Mouse (Mus musculus): ENCODE results near the gene Usp10. TPM values are rescaled to one million over a fixed set of nuclear protein-coding genes. Genes with fewer than 3 reads are reported as not detected.

Usp10 gene
- polyA plus RNA-seq, 1 experiment from 2014 or later: 90.5 TPM

DNA sequence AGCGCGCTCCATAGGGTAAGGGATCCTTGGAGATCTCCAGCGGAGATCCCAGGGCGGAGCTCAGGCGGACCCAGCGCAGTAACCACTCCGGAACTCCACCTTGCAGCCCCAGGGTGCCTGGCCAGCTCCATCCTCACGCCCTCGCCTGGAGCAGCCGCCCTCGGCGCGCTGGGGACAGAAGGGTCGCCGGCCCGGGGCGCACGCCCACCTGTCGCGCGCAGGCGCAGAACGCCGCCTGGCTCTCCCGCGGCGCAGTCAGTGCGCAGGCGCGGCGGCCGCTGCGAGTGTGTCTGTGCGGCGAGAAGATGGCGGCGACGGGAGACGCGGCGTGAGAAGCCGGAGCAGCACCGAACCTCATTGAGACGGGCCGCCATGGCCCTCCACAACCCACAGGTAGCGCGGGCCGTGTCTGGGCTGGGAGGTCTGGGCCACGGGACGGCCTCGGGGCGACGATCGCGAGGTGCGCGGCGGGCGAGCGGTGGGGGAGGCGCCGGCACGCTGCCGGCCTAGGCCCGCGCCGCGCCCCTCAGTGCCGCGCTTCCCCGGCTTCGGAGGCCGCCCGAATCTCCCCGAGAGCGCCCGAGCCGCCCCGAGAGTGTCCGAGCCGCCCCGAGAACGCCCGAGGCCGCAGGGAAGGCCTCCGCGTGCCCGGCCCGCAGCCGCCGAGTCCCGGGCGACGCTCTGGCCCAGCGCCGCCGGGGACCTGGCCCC lies 542 bp downstream of the Usp10 start, which contains the start of gene Gm20388:
Gene Gm20388 (plus strand): TSS at position 295 of the 711 bp plus-strand sequence.
- H3K4me2 ChIP-seq (ENCODE audit: low read depth, low read length): peak within 1 kb of the TSS; percentile 70
- DNase-seq (ENCODE audit: low spot score): peak; percentile 92
- ATAC-seq (ENCODE audit: low read depth): peak; percentile 97
- H3K9me3 ChIP-seq (ENCODE audit: control insufficient read depth, low read length): no peaks in the 10 kb centered on the region
- H3K27me3 ChIP-seq (replicated peaks; ENCODE audit: control insufficient read depth, insufficient read depth, low read length): no peaks in the 10 kb centered on the region
- no peaks in the 10 kb centered on the region for H3K36me3 ChIP-seq (ENCODE audit: control insufficient read depth, insufficient read depth, low read length)
- 1% methylated on average over 36 of the region's 97 CpGs for WGBS
- peak within 1 kb of the TSS; percentile 91 for H3K9ac ChIP-seq (ENCODE audit: low read depth, low read length)
- H3K27ac ChIP-seq (replicated peaks; ENCODE audit: low read depth, low read length): peak within 1 kb of the TSS; percentile 86
- peaks cover 30% of the 10 kb centered on the region for H3K4me1 ChIP-seq (ENCODE audit: control insufficient read depth, insufficient read depth, low read length)
- H3K4me3 ChIP-seq (ENCODE audit: low read depth, low read length): peak within 1 kb of the TSS; percentile 79

GRCm38 (mm10) chr8:119911258-119911962 lies 1.2 kb downstream of the Usp10 start:
- Histone ChIP-seq H3K36me3 (ENCODE audit: control insufficient read depth, insufficient read depth, low read length) (no peaks in the 10 kb centered on the region), H3K9me3 (ENCODE audit: control insufficient read depth, low read length) (no peaks in the 10 kb centered on the region), H3K27ac (replicated peaks; ENCODE audit: low read depth, low read length) (peak overlapping the region; percentile 86), H3K27me3 (replicated peaks; ENCODE audit: control insufficient read depth, insufficient read depth, low read length) (no peaks in the 10 kb centered on the region), H3K4me2 (ENCODE audit: low read depth, low read length) (peak overlapping the region; percentile 70), H3K9ac (ENCODE audit: low read depth, low read length) (peak overlapping the region; percentile 91), H3K4me1 (ENCODE audit: control insufficient read depth, insufficient read depth, low read length) (peaks cover 33% of the 10 kb centered on the region), H3K4me3 (ENCODE audit: low read depth, low read length) (peak overlapping the region; percentile 79)
- DNase-seq (ENCODE audit: low spot score) (peak; percentile 44), ATAC-seq (ENCODE audit: low read depth) (peak; percentile 51)
- WGBS: under 1% methylated on average over 30 of the region's 30 CpGs

DNA sequence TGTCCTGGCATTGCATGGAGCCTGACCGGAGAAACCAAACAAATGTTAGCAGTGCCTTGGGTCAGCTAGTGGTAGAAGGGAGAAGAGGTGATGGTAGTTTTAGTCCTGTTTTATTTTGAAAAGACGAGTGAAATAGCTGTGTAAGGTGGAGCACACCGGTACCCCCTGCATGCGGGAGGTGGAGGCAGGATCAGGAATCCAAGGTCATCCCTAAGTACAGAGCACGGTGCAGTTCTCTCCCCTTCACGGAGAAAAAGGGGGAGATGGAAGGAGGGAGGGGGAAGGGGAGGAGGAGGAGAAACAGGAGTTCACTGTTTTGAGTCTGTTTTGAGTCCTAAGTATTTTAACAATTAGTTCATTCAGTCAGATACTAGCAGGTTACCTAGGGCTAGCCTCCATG lies 2.5 kb downstream of the Usp10 start:
- peak overlapping the region; percentile 70 for H3K4me2 ChIP-seq (ENCODE audit: low read depth, low read length)
- ATAC-seq (ENCODE audit: low read depth): no peak
- H3K9ac ChIP-seq (ENCODE audit: low read depth, low read length): peak overlapping the region; percentile 6; the same call in 1 of the 2 replicates
- H3K27ac ChIP-seq (replicated peaks; ENCODE audit: low read depth, low read length): no peak overlapping the region
- no peak for DNase-seq (ENCODE audit: low spot score)
- peaks cover 33% of the 10 kb centered on the region for H3K4me1 ChIP-seq (ENCODE audit: control insufficient read depth, insufficient read depth, low read length)
- no peaks in the 10 kb centered on the region for H3K27me3 ChIP-seq (replicated peaks; ENCODE audit: control insufficient read depth, insufficient read depth, low read length)
- peak overlapping the region; percentile 79 for H3K4me3 ChIP-seq (ENCODE audit: low read depth, low read length)
- no peaks in the 10 kb centered on the region for H3K36me3 ChIP-seq (ENCODE audit: control insufficient read depth, insufficient read depth, low read length)
- WGBS: 46% methylated on average over 6 of the region's 6 CpGs
- H3K9me3 ChIP-seq (ENCODE audit: control insufficient read depth, low read length): no peaks in the 10 kb centered on the region

DNA sequence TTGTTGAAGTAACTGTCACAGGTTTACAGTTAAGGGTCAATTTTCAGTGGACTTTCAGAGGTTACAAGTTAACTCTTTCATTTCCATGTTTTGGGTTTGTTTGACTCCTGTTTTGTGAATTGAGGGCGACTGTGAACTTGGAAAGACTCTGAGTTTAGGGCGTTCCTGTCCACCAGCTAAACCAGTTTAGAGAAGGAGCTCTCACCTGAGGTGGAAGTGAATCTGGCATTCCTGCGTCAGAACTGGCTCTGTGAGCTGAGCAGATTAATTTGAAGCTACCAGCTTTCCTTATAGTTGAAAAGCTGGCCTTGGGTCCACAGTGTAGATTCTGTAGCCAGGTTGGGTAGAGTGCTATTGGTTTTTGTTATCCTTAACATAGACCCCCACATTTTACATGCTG lies 3.0 kb downstream of the Usp10 start:
- DNase-seq (ENCODE audit: low spot score) (peak; percentile 33), ATAC-seq (ENCODE audit: low read depth) (no peak)
- Histone ChIP-seq H3K27me3 (replicated peaks; ENCODE audit: control insufficient read depth, insufficient read depth, low read length) (no peaks in the 10 kb centered on the region), H3K4me2 (ENCODE audit: low read depth, low read length) (peak overlapping the region; percentile 70), H3K9me3 (ENCODE audit: control insufficient read depth, low read length) (no peaks in the 10 kb centered on the region), H3K9ac (ENCODE audit: low read depth, low read length) (peak overlapping the region; percentile 6; the same call in 1 of the 2 replicates), H3K4me1 (ENCODE audit: control insufficient read depth, insufficient read depth, low read length) (peaks cover 33% of the 10 kb centered on the region), H3K36me3 (ENCODE audit: control insufficient read depth, insufficient read depth, low read length) (no peaks in the 10 kb centered on the region), H3K4me3 (ENCODE audit: low read depth, low read length) (no peak overlapping the region), H3K27ac (replicated peaks; ENCODE audit: low read depth, low read length) (no peak overlapping the region)
- WGBS: 60% methylated on average over 3 of the region's 3 CpGs

- Histone ChIP-seq H3K27me3 (replicated peaks; ENCODE audit: control insufficient read depth, insufficient read depth, low read length) (no peaks in the 10 kb centered on the region), H3K4me2 (ENCODE audit: low read depth, low read length) (no peak overlapping the region), H3K9ac (ENCODE audit: low read depth, low read length) (peak overlapping the region; percentile 34; the same call in 1 of the 2 replicates), H3K27ac (replicated peaks; ENCODE audit: low read depth, low read length) (no peak overlapping the region), H3K36me3 (ENCODE audit: control insufficient read depth, insufficient read depth, low read length) (no peaks in the 10 kb centered on the region), H3K9me3 (ENCODE audit: control insufficient read depth, low read length) (no peaks in the 10 kb centered on the region), H3K4me3 (ENCODE audit: low read depth, low read length) (no peak overlapping the region), H3K4me1 (ENCODE audit: control insufficient read depth, insufficient read depth, low read length) (peaks cover 33% of the 10 kb centered on the region)
- no peak for DNase-seq (ENCODE audit: low spot score)
- no peak for ATAC-seq (ENCODE audit: low read depth)
- 52% methylated on average over 2 of the region's 2 CpGs for WGBS
Observed at GRCm38 (mm10) chr8:119914161-119914560, 4.0 kb downstream of the Usp10 start.

DNA sequence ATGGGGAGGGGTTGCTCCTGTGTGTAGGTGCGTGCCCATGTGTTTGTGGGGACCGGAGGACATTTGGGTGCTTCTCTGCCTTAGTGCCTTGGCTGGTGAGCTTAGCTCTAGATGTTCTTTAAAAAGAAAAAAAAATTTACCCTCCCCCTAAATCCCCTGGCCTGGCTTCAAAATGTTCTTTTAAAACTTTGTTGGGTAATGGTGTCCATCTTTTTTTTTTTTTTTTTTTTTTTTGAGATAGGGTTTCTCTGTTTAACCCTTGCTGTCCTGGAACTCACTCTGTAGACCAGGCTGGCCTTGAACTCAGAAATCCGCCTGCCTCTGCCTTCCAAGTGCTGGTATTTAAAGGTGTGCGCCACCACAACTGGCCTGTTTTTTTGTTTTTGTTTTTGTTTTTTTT lies 5.1 kb downstream of the Usp10 start:
- ATAC-seq (ENCODE audit: low read depth) (no peak), DNase-seq (ENCODE audit: low spot score) (no peak)
- H3K4me3 ChIP-seq (ENCODE audit: low read depth, low read length): no peak overlapping the region
- H3K9ac ChIP-seq (ENCODE audit: low read depth, low read length): no peak overlapping the region
- H3K4me2 ChIP-seq (ENCODE audit: low read depth, low read length): no peak overlapping the region
- no peaks in the 10 kb centered on the region for H3K36me3 ChIP-seq (ENCODE audit: control insufficient read depth, insufficient read depth, low read length)
- no peaks in the 10 kb centered on the region for H3K27me3 ChIP-seq (replicated peaks; ENCODE audit: control insufficient read depth, insufficient read depth, low read length)
- no peaks in the 10 kb centered on the region for H3K9me3 ChIP-seq (ENCODE audit: control insufficient read depth, low read length)
- no peak overlapping the region for H3K27ac ChIP-seq (replicated peaks; ENCODE audit: low read depth, low read length)
- H3K4me1 ChIP-seq (ENCODE audit: control insufficient read depth, insufficient read depth, low read length): peaks cover 33% of the 10 kb centered on the region
- 80% methylated on average over 4 of the region's 4 CpGs for WGBS

DNA sequence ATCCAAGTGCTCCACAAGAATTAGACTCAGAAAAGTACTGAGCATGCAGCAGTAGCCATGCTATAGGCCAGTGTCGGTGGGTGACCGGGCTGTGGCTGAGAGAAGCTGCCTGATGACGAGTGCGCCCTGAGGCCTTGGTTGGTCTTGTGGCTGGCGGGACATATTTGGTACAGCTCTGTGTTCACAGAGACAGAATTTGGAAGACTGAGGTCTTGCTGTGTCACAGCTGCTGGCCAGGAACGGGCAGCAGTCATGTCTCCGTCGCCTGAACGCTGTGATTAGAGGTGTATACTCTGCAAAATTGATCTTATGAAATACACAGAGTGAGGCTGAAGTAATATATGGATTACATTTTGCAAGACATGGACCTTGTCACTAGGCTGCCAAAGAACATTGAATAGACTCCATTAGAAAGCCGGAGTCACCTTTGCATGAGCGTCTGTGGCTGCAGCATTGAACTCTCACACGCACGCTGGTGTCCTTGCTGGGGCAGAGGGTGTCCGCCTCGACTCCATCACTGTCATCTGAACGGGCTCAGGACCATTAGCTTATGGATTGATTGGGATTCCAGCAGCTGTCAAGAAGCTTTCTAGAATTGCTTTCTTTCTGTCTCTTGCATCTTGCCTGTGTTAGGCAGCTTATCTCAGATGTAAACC lies 6.2 kb downstream of the Usp10 start:
- 77% methylated on average over 16 of the region's 16 CpGs for WGBS
- H3K27ac ChIP-seq (replicated peaks; ENCODE audit: low read depth, low read length): no peak overlapping the region

DNA sequence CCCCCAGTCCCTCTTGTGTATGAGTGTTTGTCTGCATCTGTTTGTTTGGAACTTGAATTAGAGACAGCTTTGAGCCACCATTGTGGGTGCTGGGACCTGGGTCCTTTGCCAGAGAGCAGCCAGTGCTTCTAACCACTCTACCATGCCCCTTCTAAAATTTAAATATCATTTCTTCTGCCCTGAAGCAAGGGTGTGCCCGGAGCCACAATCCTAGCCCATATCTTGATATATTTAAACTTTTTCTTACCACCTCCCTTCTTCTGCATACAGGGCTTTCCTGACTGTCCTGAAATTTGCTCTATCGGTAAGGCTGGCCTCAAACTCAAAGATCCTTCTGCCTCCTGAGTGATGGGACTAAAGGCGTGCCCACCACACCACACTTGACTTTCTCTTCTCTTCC lies 7.3 kb downstream of the Usp10 start:
- peaks cover 27% of the 10 kb centered on the region for H3K4me1 ChIP-seq (ENCODE audit: control insufficient read depth, insufficient read depth, low read length)
- ATAC-seq (ENCODE audit: low read depth) (no peak), DNase-seq (ENCODE audit: low spot score) (no peak)
- no peak overlapping the region for H3K9ac ChIP-seq (ENCODE audit: low read depth, low read length)
- no peaks in the 10 kb centered on the region for H3K9me3 ChIP-seq (ENCODE audit: control insufficient read depth, low read length)
- no peak overlapping the region for H3K27ac ChIP-seq (replicated peaks; ENCODE audit: low read depth, low read length)
- no peak overlapping the region for H3K4me3 ChIP-seq (ENCODE audit: low read depth, low read length)
- WGBS: 92% methylated on average over 3 of the region's 3 CpGs
- no peaks in the 10 kb centered on the region for H3K36me3 ChIP-seq (ENCODE audit: control insufficient read depth, insufficient read depth, low read length)
- no peaks in the 10 kb centered on the region for H3K27me3 ChIP-seq (replicated peaks; ENCODE audit: control insufficient read depth, insufficient read depth, low read length)
- H3K4me2 ChIP-seq (ENCODE audit: low read depth, low read length): no peak overlapping the region

More for the DNA sequence above, 6.2 kb downstream of the Usp10 start:
- Histone ChIP-seq H3K4me1 (ENCODE audit: control insufficient read depth, insufficient read depth, low read length) (peaks cover 33% of the 10 kb centered on the region), H3K9ac (ENCODE audit: low read depth, low read length) (no peak overlapping the region), H3K36me3 (ENCODE audit: control insufficient read depth, insufficient read depth, low read length) (no peaks in the 10 kb centered on the region), H3K4me2 (ENCODE audit: low read depth, low read length) (no peak overlapping the region), H3K9me3 (ENCODE audit: control insufficient read depth, low read length) (no peaks in the 10 kb centered on the region), H3K4me3 (ENCODE audit: low read depth, low read length) (no peak overlapping the region), H3K27me3 (replicated peaks; ENCODE audit: control insufficient read depth, insufficient read depth, low read length) (no peaks in the 10 kb centered on the region)
- DNase-seq (ENCODE audit: low spot score) (no peak), ATAC-seq (ENCODE audit: low read depth) (no peak)
